Mouse (Mus musculus) ZHBTc4 (cell line): Measurements from ENCODE around the gene Gm28043.

ENCODE experiments used
- DNase-seq: peaks from one replicate; pipeline ENCODE4 v3.0.0-alpha.2; 2011; ENCODE audit warnings: low read depth, low spot score

The Gm28043 gene

DNA sequence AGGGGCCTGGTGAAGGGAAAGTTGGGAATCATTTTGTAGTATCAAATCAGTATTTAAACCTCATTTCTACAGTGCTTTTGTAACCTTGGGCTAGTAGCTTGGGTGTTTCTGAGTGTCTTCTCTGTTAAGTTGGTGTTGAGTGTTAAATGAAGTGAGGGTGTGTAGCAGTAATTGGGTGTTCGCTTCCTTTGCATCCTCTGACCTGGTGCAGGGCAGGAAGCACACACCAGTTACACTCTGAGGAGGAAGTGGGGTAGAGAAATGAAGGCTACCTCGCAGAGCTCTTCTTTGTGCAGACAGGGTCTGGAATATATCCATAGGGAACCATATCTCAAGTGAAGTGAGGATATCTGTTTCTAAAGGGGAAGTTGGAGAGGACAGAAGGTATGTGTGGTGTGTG, 66.2 kb downstream of the Gm28043 start:
- DNase-seq, result no peak

DNA sequence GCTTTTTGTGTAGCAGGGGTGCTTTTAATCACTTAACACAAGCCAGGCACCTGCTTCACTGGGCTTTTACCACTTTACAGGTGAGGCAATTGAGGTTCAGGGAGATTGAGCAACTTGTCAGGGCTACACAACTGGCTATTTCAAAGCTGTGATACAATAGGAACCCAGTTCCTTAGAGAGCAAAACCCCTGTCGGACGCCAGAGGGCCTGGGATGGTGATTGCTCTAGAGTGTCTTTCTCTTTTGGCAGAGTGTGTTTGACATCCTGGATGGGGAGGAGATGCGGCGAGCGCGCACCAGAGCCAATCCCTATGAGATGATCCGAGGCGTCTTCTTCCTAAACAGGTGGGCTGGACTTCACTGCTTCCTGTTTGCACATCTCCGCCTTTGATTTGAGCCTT, 67.0 kb downstream of the Gm28043 start:
- peak; percentile 49 for DNase-seq

- DNase-seq, result no peak
These were observed 67.6 kb downstream of the Gm28043 start for GRCm38 (mm10) chr17:29682261-29682660.

GRCm38 (mm10) chr17:29683127-29683526, 68.5 kb downstream of the Gm28043 start:
- DNase-seq, result no peak

- DNase-seq, result no peak
These were observed 69.6 kb downstream of the Gm28043 start for GRCm38 (mm10) chr17:29684275-29684674.

DNA sequence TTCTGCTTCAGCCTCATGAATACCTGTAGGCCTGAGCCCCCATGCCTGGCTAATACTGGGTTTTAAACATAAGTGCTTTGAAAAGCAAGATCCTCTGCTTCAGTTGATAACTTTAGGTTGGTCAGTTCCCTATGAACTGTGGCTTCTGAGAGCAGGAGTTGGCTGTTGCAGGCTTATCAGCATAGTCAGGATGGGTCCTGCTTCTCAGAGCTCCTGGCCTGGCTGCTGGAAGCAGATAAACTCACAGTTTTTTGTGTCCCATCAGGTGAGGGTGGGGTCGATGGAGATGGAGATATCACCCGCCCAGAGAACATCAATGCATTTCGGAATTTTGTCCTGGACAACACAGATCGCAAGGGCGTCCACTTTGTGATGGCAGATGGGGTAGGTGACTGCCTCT, 72.1 kb downstream of the Gm28043 start:
- no peak for DNase-seq

GRCm38 (mm10) chr17:29687373-29687772, 72.7 kb downstream of the Gm28043 start:
- DNase-seq, result no peak

GRCm38 (mm10) chr17:29688610-29689009, 73.9 kb downstream of the Gm28043 start:
- no peak for DNase-seq

GRCm38 (mm10) chr17:29690257-29690656, 75.6 kb downstream of the Gm28043 start:
- DNase-seq, result no peak

DNA sequence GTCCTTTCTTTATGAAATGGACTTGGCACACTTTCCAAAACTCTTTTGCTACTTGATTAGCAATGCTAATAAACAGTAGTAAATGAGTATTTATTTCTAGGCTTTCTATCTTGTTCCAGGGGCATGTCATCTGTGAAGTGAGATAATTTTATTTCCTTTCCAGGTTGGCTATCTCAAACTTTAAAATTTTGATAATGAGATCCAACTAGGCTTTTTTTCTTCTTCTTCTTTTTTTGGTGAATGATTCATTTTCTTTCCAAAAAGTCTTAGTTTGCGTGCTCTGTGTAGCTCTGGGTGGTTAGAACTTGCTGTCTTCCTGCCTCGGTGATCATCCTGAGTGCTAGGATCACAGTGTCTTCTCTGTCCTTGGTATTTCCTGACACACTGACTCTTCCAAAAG, 78.2 kb downstream of the Gm28043 start:
- DNase-seq, result no peak

DNA sequence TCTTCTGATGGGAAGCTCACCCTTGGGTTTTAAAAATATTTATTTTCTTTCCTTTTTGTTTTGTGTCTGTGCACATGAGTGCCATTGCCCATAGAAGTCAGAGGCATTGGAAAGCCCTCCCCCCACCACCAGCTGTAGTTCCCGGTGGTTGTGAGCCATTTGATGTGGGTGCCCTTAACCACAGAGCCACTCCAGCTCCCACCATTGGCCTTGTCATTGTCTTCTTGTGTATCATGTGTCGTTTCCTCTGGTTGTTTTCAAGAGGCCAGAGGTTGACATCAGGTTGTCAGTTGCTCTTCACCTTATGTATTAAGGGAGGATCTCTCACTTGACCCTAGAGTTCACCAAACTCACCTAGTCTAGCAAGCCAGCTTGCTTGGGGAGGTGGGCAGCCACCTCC, 78.9 kb downstream of the Gm28043 start:
- DNase-seq, result no peak

GRCm38 (mm10) chr17:29694516-29694915, 79.8 kb downstream of the Gm28043 start:
- peak; percentile 83 for DNase-seq

- no peak for DNase-seq
These were observed 82.3 kb downstream of the Gm28043 start for GRCm38 (mm10) chr17:29696940-29697339.

- DNase-seq, result no peak
These were observed 83.7 kb downstream of the Gm28043 start for GRCm38 (mm10) chr17:29698421-29698820.

- DNase-seq, result no peak
These were observed 85.9 kb downstream of the Gm28043 start for GRCm38 (mm10) chr17:29700573-29700972.

DNA sequence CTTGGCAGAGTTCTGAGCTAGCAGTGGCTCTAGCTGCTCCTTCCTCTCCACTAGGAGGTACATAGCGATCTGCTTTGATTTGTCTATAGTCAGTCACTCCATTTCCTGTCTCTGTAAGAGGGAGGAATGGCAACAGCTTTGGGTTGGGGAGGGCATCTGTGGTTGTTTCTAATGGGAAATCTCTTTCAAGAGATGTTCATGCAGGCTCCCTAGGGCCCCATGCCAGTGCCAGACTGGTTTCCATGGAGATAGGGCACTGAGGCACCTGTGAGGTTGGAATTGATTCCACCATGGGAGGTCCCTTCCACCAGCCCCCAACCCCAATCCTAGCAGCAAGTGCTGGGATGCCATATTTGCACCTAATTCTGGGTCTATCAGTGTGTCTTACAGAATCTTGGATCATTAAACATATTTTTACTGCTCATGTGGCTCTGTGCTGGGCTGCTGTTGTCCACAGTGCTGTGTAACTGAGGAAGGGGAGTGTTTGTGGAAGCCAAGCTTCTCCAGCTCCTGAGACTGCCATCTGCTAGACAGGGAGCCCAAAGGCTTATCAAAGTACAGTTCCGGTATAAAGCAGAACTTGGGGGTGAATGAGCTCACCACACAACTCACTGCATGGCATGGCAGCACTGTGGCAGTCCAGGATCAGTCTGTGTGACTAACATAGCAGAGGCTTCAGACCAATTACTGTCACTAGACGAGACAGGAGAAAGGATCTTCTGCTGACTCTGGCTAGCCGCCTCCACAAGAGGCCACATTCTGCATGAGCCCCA, 88.4 kb downstream of the Gm28043 start:
- DNase-seq, result no peak

GRCm38 (mm10) chr17:29704781-29705180, 90.1 kb downstream of the Gm28043 start:
- peak; percentile 75 for DNase-seq

GRCm38 (mm10) chr17:29705881-29706280, 91.2 kb downstream of the Gm28043 start:
- no peak for DNase-seq

- no peak for DNase-seq
These were observed 92.4 kb downstream of the Gm28043 start for GRCm38 (mm10) chr17:29706981-29707545.

- DNase-seq, result no peak
These were observed 94.1 kb downstream of the Gm28043 start for GRCm38 (mm10) chr17:29708783-29709182.

GRCm38 (mm10) chr17:29710562-29711044, 95.9 kb downstream of the Gm28043 start:
- no peak for DNase-seq

- no peak for DNase-seq
These were observed 96.5 kb downstream of the Gm28043 start for GRCm38 (mm10) chr17:29711076-29711744.
